Mouse (Mus musculus): ENCODE measurements around the gene Med13l. TPM values are rescaled to one million over a fixed set of nuclear protein-coding genes. Genes with fewer than 3 reads are reported as not detected.

Gene Med13l
- polyA plus RNA-seq, 1 experiment from 2014 or later: 20.5 TPM

GRCm38 (mm10) chr5:118655966-118656365, 95.5 kb downstream of the Med13l start:
- DNase-seq (no peak), ATAC-seq (ENCODE audit: low FRiP score, low TSS enrichment) (no peak)
- WGBS: 94% methylated on average over 6 of the region's 6 CpGs
- Histone ChIP-seq H3K4me1 (ENCODE audit: control insufficient read depth, insufficient read depth, low read length) (0 out of 2 replicates have a peak, but pooled peaks cover 5% of the 10 kb centered on the region), H3K4me2 (ENCODE audit: low read length) (no peak overlapping the region), H3K36me3 (ENCODE audit: control insufficient read depth, insufficient read depth, low read length) (no peaks in the 10 kb centered on the region), H3K9ac (replicated peaks; ENCODE audit: low read length) (no peak overlapping the region), H3K4me3 (replicated peaks; ENCODE audit: low read depth, low read length) (no peak overlapping the region), H3K27ac (replicated peaks; ENCODE audit: low read depth, low read length) (0 out of 2 replicates have a peak overlapping the region, but pooled peaks have one; percentile 13), H3K9me3 (ENCODE audit: control insufficient read depth, low read length) (no peaks in the 10 kb centered on the region), H3K27me3 (ENCODE audit: control insufficient read depth, insufficient read depth, low read length) (no peaks in the 10 kb centered on the region)

GRCm38 (mm10) chr5:118658256-118658837, 97.9 kb downstream of the Med13l start:
- H3K4me3 ChIP-seq (replicated peaks; ENCODE audit: low read depth, low read length): no peak overlapping the region
- 91% methylated on average over 7 of the region's 7 CpGs for WGBS
- ATAC-seq (ENCODE audit: low FRiP score, low TSS enrichment): no peak
- no peak for DNase-seq
- no peak overlapping the region for H3K27ac ChIP-seq (replicated peaks; ENCODE audit: low read depth, low read length)
- no peaks in the 10 kb centered on the region for H3K27me3 ChIP-seq (ENCODE audit: control insufficient read depth, insufficient read depth, low read length)
- H3K4me2 ChIP-seq (ENCODE audit: low read length): no peak overlapping the region
- H3K36me3 ChIP-seq (ENCODE audit: control insufficient read depth, insufficient read depth, low read length): no peaks in the 10 kb centered on the region
- H3K9me3 ChIP-seq (ENCODE audit: control insufficient read depth, low read length): no peaks in the 10 kb centered on the region
- H3K9ac ChIP-seq (replicated peaks; ENCODE audit: low read length): no peak overlapping the region
- 0 out of 2 replicates have a peak, but pooled peaks cover 5% of the 10 kb centered on the region for H3K4me1 ChIP-seq (ENCODE audit: control insufficient read depth, insufficient read depth, low read length)

GRCm38 (mm10) chr5:118659713-118660112, 99.2 kb downstream of the Med13l start:
- H3K4me2 ChIP-seq (ENCODE audit: low read length): no peak overlapping the region
- ATAC-seq (ENCODE audit: low FRiP score, low TSS enrichment) (no peak), DNase-seq (no peak)
- no peaks in the 10 kb centered on the region for H3K27me3 ChIP-seq (ENCODE audit: control insufficient read depth, insufficient read depth, low read length)
- H3K9me3 ChIP-seq (ENCODE audit: control insufficient read depth, low read length): no peaks in the 10 kb centered on the region
- H3K27ac ChIP-seq (replicated peaks; ENCODE audit: low read depth, low read length): no peak overlapping the region
- no peak overlapping the region for H3K9ac ChIP-seq (replicated peaks; ENCODE audit: low read length)
- no peaks in the 10 kb centered on the region for H3K36me3 ChIP-seq (ENCODE audit: control insufficient read depth, insufficient read depth, low read length)
- H3K4me3 ChIP-seq (replicated peaks; ENCODE audit: low read depth, low read length): no peak overlapping the region
- 0 out of 2 replicates have a peak, but pooled peaks cover under 1% of the 10 kb centered on the region for H3K4me1 ChIP-seq (ENCODE audit: control insufficient read depth, insufficient read depth, low read length)
- 78% methylated on average over 2 of the region's 2 CpGs for WGBS

- Histone ChIP-seq H3K4me2 (ENCODE audit: low read length) (no peak overlapping the region), H3K36me3 (ENCODE audit: control insufficient read depth, insufficient read depth, low read length) (0 out of 2 replicates have a peak, but pooled peaks cover 3% of the 10 kb centered on the region), H3K27ac (replicated peaks; ENCODE audit: low read depth, low read length) (no peak overlapping the region), H3K9ac (replicated peaks; ENCODE audit: low read length) (no peak overlapping the region), H3K9me3 (ENCODE audit: control insufficient read depth, low read length) (no peaks in the 10 kb centered on the region), H3K4me1 (ENCODE audit: control insufficient read depth, insufficient read depth, low read length) (peaks cover 12% of the 10 kb centered on the region), H3K4me3 (replicated peaks; ENCODE audit: low read depth, low read length) (no peak overlapping the region), H3K27me3 (ENCODE audit: control insufficient read depth, insufficient read depth, low read length) (no peaks in the 10 kb centered on the region; the same call in 1 of the 2 replicates)
- no peak for DNase-seq
- ATAC-seq (ENCODE audit: low FRiP score, low TSS enrichment): no peak
- WGBS: 65% methylated on average over 5 of the region's 5 CpGs
These were observed 101.3 kb downstream of the Med13l start for GRCm38 (mm10) chr5:118661751-118662150.

GRCm38 (mm10) chr5:118663999-118664398, 103.5 kb downstream of the Med13l start:
- 0 out of 2 replicates have a peak, but pooled peaks cover 3% of the 10 kb centered on the region for H3K36me3 ChIP-seq (ENCODE audit: control insufficient read depth, insufficient read depth, low read length)
- no peak overlapping the region for H3K4me3 ChIP-seq (replicated peaks; ENCODE audit: low read depth, low read length)
- no peaks in the 10 kb centered on the region for H3K9me3 ChIP-seq (ENCODE audit: control insufficient read depth, low read length)
- H3K4me1 ChIP-seq (ENCODE audit: control insufficient read depth, insufficient read depth, low read length): peaks cover 33% of the 10 kb centered on the region
- H3K4me2 ChIP-seq (ENCODE audit: low read length): no peak overlapping the region
- ATAC-seq (ENCODE audit: low FRiP score, low TSS enrichment) (no peak), DNase-seq (no peak)
- 83% methylated on average over 6 of the region's 6 CpGs for WGBS
- H3K27me3 ChIP-seq (ENCODE audit: control insufficient read depth, insufficient read depth, low read length): no peaks in the 10 kb centered on the region; the same call in 1 of the 2 replicates
- H3K27ac ChIP-seq (replicated peaks; ENCODE audit: low read depth, low read length): no peak overlapping the region
- H3K9ac ChIP-seq (replicated peaks; ENCODE audit: low read length): no peak overlapping the region

- no peak overlapping the region for H3K27ac ChIP-seq (replicated peaks; ENCODE audit: low read depth, low read length)
- no peaks in the 10 kb centered on the region for H3K9me3 ChIP-seq (ENCODE audit: control insufficient read depth, low read length)
- ATAC-seq (ENCODE audit: low FRiP score, low TSS enrichment) (no peak), DNase-seq (no peak)
- WGBS: 91% methylated on average over 8 of the region's 8 CpGs
- no peak overlapping the region for H3K9ac ChIP-seq (replicated peaks; ENCODE audit: low read length)
- H3K4me1 ChIP-seq (ENCODE audit: control insufficient read depth, insufficient read depth, low read length): peaks cover 39% of the 10 kb centered on the region
- 0 out of 2 replicates have a peak, but pooled peaks cover 3% of the 10 kb centered on the region for H3K36me3 ChIP-seq (ENCODE audit: control insufficient read depth, insufficient read depth, low read length)
- no peak overlapping the region for H3K4me3 ChIP-seq (replicated peaks; ENCODE audit: low read depth, low read length)
- H3K27me3 ChIP-seq (ENCODE audit: control insufficient read depth, insufficient read depth, low read length): no peaks in the 10 kb centered on the region; the same call in 1 of the 2 replicates
- no peak overlapping the region for H3K4me2 ChIP-seq (ENCODE audit: low read length)
These were observed 104.5 kb downstream of the Med13l start for GRCm38 (mm10) chr5:118665023-118665422.

- 14% methylated on average over 25 of the region's 25 CpGs for WGBS
These were observed 106.1 kb downstream of the Med13l start for GRCm38 (mm10) chr5:118666437-118667207.

GRCm38 (mm10) chr5:118667863-118668262, 107.4 kb downstream of the Med13l start:
- 7% methylated on average over 7 of the region's 7 CpGs for WGBS
- no peak overlapping the region for H3K4me2 ChIP-seq (ENCODE audit: low read length)
- 0 out of 2 replicates have a peak, but pooled peaks cover 3% of the 10 kb centered on the region for H3K36me3 ChIP-seq (ENCODE audit: control insufficient read depth, insufficient read depth, low read length)
- H3K9me3 ChIP-seq (ENCODE audit: control insufficient read depth, low read length): no peaks in the 10 kb centered on the region
- ATAC-seq (ENCODE audit: low FRiP score, low TSS enrichment) (no peak), DNase-seq (no peak)
- no peak overlapping the region for H3K9ac ChIP-seq (replicated peaks; ENCODE audit: low read length)
- no peak overlapping the region for H3K4me3 ChIP-seq (replicated peaks; ENCODE audit: low read depth, low read length)
- H3K4me1 ChIP-seq (ENCODE audit: control insufficient read depth, insufficient read depth, low read length): peaks cover 52% of the 10 kb centered on the region
- H3K27ac ChIP-seq (replicated peaks; ENCODE audit: low read depth, low read length): no peak overlapping the region
- no peaks in the 10 kb centered on the region; the same call in 1 of the 2 replicates for H3K27me3 ChIP-seq (ENCODE audit: control insufficient read depth, insufficient read depth, low read length)

More at GRCm38 (mm10) chr5:118666437-118667207, 106.1 kb downstream of the Med13l start:
- peak overlapping the region; percentile 14; the same call in 1 of the 2 replicates for H3K4me3 ChIP-seq (replicated peaks; ENCODE audit: low read depth, low read length)
- H3K4me1 ChIP-seq (ENCODE audit: control insufficient read depth, insufficient read depth, low read length): peaks cover 48% of the 10 kb centered on the region
- DNase-seq (peak; percentile 80), ATAC-seq (ENCODE audit: low FRiP score, low TSS enrichment) (peak; percentile 57; the same call in 1 of the 2 replicates)
- H3K4me2 ChIP-seq (ENCODE audit: low read length): peak overlapping the region; percentile 53
- H3K36me3 ChIP-seq (ENCODE audit: control insufficient read depth, insufficient read depth, low read length): 0 out of 2 replicates have a peak, but pooled peaks cover 3% of the 10 kb centered on the region
- no peaks in the 10 kb centered on the region for H3K9me3 ChIP-seq (ENCODE audit: control insufficient read depth, low read length)
- H3K27ac ChIP-seq (replicated peaks; ENCODE audit: low read depth, low read length): peak overlapping the region; percentile 82
- H3K9ac ChIP-seq (replicated peaks; ENCODE audit: low read length): peak overlapping the region; percentile 42
- H3K27me3 ChIP-seq (ENCODE audit: control insufficient read depth, insufficient read depth, low read length): no peaks in the 10 kb centered on the region; the same call in 1 of the 2 replicates

Data from midbrain, embryonic 14.5 days (tissue).